Mouse (Mus musculus) CH12.LX (cell line): ENCODE measurements around the gene Rps3. TPM values are rescaled to one million over a fixed set of nuclear protein-coding genes. Genes with fewer than 3 reads are reported as not detected.

Source experiments
- DNase-seq: peaks from one replicate; pipeline ENCODE4 v3.0.0-alpha.2; 2013; ENCODE audit errors: extremely low read depth
- H3K27ac ChIP-seq: 2 replicates; pipeline ENCODE4 v1.5.1; 2012; ENCODE audit warnings: low read depth, mild to moderate bottlenecking, control low read depth, moderate library complexity; ENCODE audit not compliant: insufficient read depth
- H3K27me3 ChIP-seq: replicated peaks from 2 replicates; pipeline ENCODE3; 2012; ENCODE audit warnings: inconsistent platforms
- H3K36me3 ChIP-seq, 2 experiments: replicated peaks in 1 of 2; 2 replicates each; pipeline versions ENCODE3 to v1.6.1; 2012; ENCODE audit warnings: inconsistent platforms in 1 of 2, low read length in 1 of 2, mild to moderate bottlenecking in 1 of 2, mixed read lengths in 1 of 2, moderate library complexity in 1 of 2; ENCODE audit not compliant: control insufficient read depth in 1 of 2, insufficient read depth in 1 of 2
- H3K4me1 ChIP-seq, 2 experiments: 2 replicates each; pipeline ENCODE4 v1.6.1; 2012; ENCODE audit warnings: inconsistent platforms in 1 of 2, moderate library complexity in 1 of 2; ENCODE audit not compliant: insufficient read depth in 2 of 2, control insufficient read depth in 1 of 2
- H3K4me2 ChIP-seq: 2 replicates; pipeline ENCODE4 v1.6.1; 2012; ENCODE audit warnings: low read depth, mild to moderate bottlenecking, control low read depth; ENCODE audit not compliant: poor library complexity, insufficient read depth, severe bottlenecking
- H3K4me3 ChIP-seq, 3 experiments: fragments of 150-350 bp in 1 of 3; sonication (generic) in 1 of 3; replicated peaks in 1 of 3; 2 replicates each; pipeline versions ENCODE3 to v1.5.1; 2011 to 2012; ENCODE audit warnings: low read depth in 2 of 3, low read length in 2 of 3, mild to moderate bottlenecking in 2 of 3, moderate library complexity in 2 of 3, control low read depth in 1 of 3, improper control_type of control experiment in 1 of 3, inconsistent platforms in 1 of 3, mixed read lengths in 1 of 3; ENCODE audit not compliant: poor library complexity in 1 of 3
- H3K79me2 ChIP-seq: replicated peaks from 2 replicates; pipeline ENCODE4 v1.6.1; 2012; ENCODE audit warnings: mild to moderate bottlenecking, moderate library complexity; ENCODE audit not compliant: control insufficient read depth, poor library complexity, insufficient read depth, severe bottlenecking; ENCODE audit errors: extremely low read depth
- H3K9ac ChIP-seq: 2 replicates; pipeline ENCODE4 v1.6.1; 2012; ENCODE audit warnings: low read depth, mild to moderate bottlenecking, control low read depth, moderate library complexity; ENCODE audit not compliant: insufficient read depth
- H3K9me3 ChIP-seq: replicated peaks from 2 replicates; pipeline ENCODE3; 2012; ENCODE audit warnings: low read length, inconsistent platforms, mixed read lengths
- BHLHE40 ChIP-seq: IDR thresholded peaks from 2 replicates; pipeline ENCODE4 v1.6.1; 2011; ENCODE audit warnings: mild to moderate bottlenecking, low read depth, low read length, improper control_type of control experiment
- CHD1 ChIP-seq: IDR thresholded peaks from 2 replicates; pipeline ENCODE4 v1.6.1; 2012; ENCODE audit warnings: low read depth, low read length, improper control_type of control experiment, inconsistent platforms
- CTCF ChIP-seq, 2 experiments: IDR thresholded peaks in 1 of 2; conservative IDR thresholded peaks in 1 of 2; 2 replicates each; pipeline ENCODE4 v1.5.1; 2011 to 2012; ENCODE audit warnings: low read depth in 2 of 2, low read length in 2 of 2, improper control_type of control experiment in 1 of 2, inconsistent platforms in 1 of 2, mild to moderate bottlenecking in 1 of 2, moderate library complexity in 1 of 2
- E2F4 ChIP-seq: IDR thresholded peaks from 2 replicates; pipeline ENCODE4 v1.6.1; 2011; ENCODE audit warnings: low read depth, low read length, improper control_type of control experiment; ENCODE audit not compliant: insufficient replicate concordance
- ELF1 ChIP-seq: IDR thresholded peaks from 2 replicates; pipeline ENCODE4 v1.6.1; 2014; ENCODE audit warnings: low read depth, mild to moderate bottlenecking, inconsistent platforms, low read length, improper control_type of control experiment
- EP300 ChIP-seq: IDR thresholded peaks from 2 replicates; pipeline ENCODE4 v1.6.1; 2011; ENCODE audit warnings: low read length, improper control_type of control experiment
- ETS1 ChIP-seq: conservative IDR thresholded peaks from 2 replicates; pipeline ENCODE4 v1.6.1; 2012; ENCODE audit warnings: low read depth, mild to moderate bottlenecking, inconsistent platforms, low read length, improper control_type of control experiment, moderate library complexity
- JUND ChIP-seq: conservative IDR thresholded peaks from 2 replicates; pipeline ENCODE4 v1.6.1; 2011; ENCODE audit warnings: low read depth, low read length, improper control_type of control experiment
- KAT2A ChIP-seq: IDR thresholded peaks from 2 replicates; pipeline ENCODE4 v1.6.1; 2012; ENCODE audit warnings: low read length, improper control_type of control experiment, inconsistent platforms; ENCODE audit not compliant: insufficient replicate concordance
- MAX ChIP-seq: IDR thresholded peaks from 2 replicates; pipeline ENCODE4 v1.6.1; 2011; ENCODE audit warnings: low read length, improper control_type of control experiment
- MEF2A ChIP-seq: IDR thresholded peaks from 2 replicates; pipeline ENCODE4 v1.6.1; 2014; ENCODE audit warnings: low read depth, mild to moderate bottlenecking, inconsistent platforms, low read length, improper control_type of control experiment, borderline replicate concordance
- MXI1 ChIP-seq: IDR thresholded peaks from 2 replicates; pipeline ENCODE4 v1.6.1; 2011; ENCODE audit warnings: mild to moderate bottlenecking, low read depth, low read length, improper control_type of control experiment
- NELFE ChIP-seq: IDR thresholded peaks from 2 replicates; pipeline ENCODE4 v1.6.1; 2011; ENCODE audit warnings: low read depth, low read length, improper control_type of control experiment
- PAX5 ChIP-seq: IDR thresholded peaks from 2 replicates; pipeline ENCODE4 v1.6.1; 2012; ENCODE audit warnings: low read length, inconsistent platforms, mixed read lengths
- POLR2A ChIP-seq: IDR thresholded peaks from 2 replicates; pipeline ENCODE4 v1.6.1; 2011; ENCODE audit warnings: low read depth, mild to moderate bottlenecking, improper control_type of control experiment, low read length
- RCOR1 ChIP-seq: conservative IDR thresholded peaks from 2 replicates; pipeline ENCODE4 v1.6.1; 2012; ENCODE audit warnings: low read depth, mild to moderate bottlenecking, inconsistent platforms, low read length, improper control_type of control experiment
- SMC3 ChIP-seq: IDR thresholded peaks from 2 replicates; pipeline ENCODE4 v1.6.1; 2011; ENCODE audit warnings: low read depth, low read length, improper control_type of control experiment
- TBP ChIP-seq: conservative IDR thresholded peaks from 2 replicates; pipeline ENCODE4 v1.6.1; 2011; ENCODE audit warnings: low read depth, low read length, improper control_type of control experiment
- TCF12 ChIP-seq: IDR thresholded peaks from 2 replicates; pipeline ENCODE4 v1.6.1; 2014; ENCODE audit warnings: low read depth, mild to moderate bottlenecking, inconsistent platforms, low read length, improper control_type of control experiment
- UBTF ChIP-seq: IDR thresholded peaks from 2 replicates; pipeline ENCODE4 v1.6.1; 2012; ENCODE audit warnings: low read depth, mild to moderate bottlenecking, inconsistent platforms, low read length, improper control_type of control experiment, moderate library complexity
- USF1 ChIP-seq: IDR thresholded peaks from 2 replicates; pipeline ENCODE4 v1.6.1; 2014; ENCODE audit warnings: low read depth, mild to moderate bottlenecking, inconsistent platforms, low read length, improper control_type of control experiment
- USF2 ChIP-seq: conservative IDR thresholded peaks from 2 replicates; pipeline ENCODE4 v1.6.1; 2011; ENCODE audit warnings: low read depth, low read length, improper control_type of control experiment
- ZC3H11A ChIP-seq: IDR thresholded peaks from 2 replicates; pipeline ENCODE4 v1.6.1; 2012; ENCODE audit warnings: low read depth, mild to moderate bottlenecking, inconsistent platforms, low read length, improper control_type of control experiment
- ZKSCAN1 ChIP-seq: IDR thresholded peaks from 2 replicates; pipeline ENCODE4 v1.6.1; 2012; ENCODE audit warnings: low read depth, inconsistent platforms, low read length, improper control_type of control experiment, borderline replicate concordance
- ZMIZ1 ChIP-seq: IDR thresholded peaks from 2 replicates; pipeline ENCODE4 v1.6.1; 2012; ENCODE audit warnings: low read depth, mild to moderate bottlenecking, inconsistent platforms, low read length, improper control_type of control experiment
- dilution Hi-C: fragments of 300-500 bp; cut with MboI; formaldehyde crosslinking; loops from 2 replicates; pipeline ENCODE4 v1.14.3; 2020; ENCODE audit warnings: low sequenced_read_pairs; ENCODE audit not compliant: extremely low pct_unique_long_range_greater_than_20kb, extremely low pct_ligation_motif_present
- in situ Hi-C: fragments of 300-500 bp; cut with MboI; formaldehyde crosslinking; loops from 3 replicates; pipeline ENCODE4 v1.14.3; 2019; ENCODE audit warnings: low sequenced_read_pairs, low pct_ligation_motif_present, low pct_unique_long_range_greater_than_20kb, mixed read lengths
- polyA plus RNA-seq: library from polyadenylated mRNA; unstranded; fragments of >175 nt; gene quantifications from 2 replicates; pipeline ENCODE4 v1.2.1, GENCODE M21; 2012; ENCODE audit warnings: low read depth; ENCODE audit not compliant: insufficient read length
- total RNA-seq, 2 experiments: library from RNA; depleted of rRNA; stranded (reverse); fragments of 300-350 nt in 1 of 2; fragments of >200 nt in 1 of 2; gene quantifications; 2 replicates each; pipeline ENCODE4 v1.2.3; 2012 to 2014

The Rps3 gene
- total and polyA plus RNA-seq, 3 experiments, result 1,738 to 3,699 (median 2,320) TPM

DNA sequence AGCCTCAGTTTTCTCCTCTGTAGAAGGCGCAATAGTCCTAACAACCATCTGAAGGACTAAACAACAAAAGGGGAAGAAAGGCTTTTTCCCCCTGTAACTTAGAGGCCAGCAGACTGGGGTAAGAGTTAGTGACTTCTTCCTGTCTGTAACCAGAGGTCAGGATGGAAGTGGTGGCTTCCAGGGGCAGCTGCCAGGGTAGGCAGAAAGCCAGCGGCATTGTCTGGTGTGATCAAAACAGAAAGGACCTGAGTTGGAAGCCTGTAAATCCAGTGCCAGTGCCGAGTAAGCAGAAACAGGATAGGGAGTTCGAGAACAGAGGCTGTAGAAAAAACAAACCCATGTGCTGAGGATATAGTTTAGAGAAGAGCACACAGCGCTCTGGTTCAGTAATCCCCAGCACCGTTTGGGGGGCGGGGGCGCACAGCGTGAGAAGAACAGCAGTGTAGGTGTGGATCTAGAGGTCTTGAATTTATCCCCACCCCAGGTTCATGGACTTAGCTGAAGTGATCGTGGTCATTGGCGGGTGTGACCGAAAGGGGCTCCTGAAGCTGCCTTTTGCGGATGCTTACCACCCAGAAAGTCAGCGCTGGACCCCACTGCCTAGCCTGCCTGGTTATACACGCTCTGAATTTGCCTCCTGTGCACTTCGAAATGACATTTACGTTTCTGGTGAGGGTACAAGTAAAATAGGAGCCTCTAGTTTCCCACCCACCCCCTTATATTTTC, 13.7 kb downstream of the Rps3 start:
- no peak overlapping the region for H3K27ac ChIP-seq
- H3K4me2 ChIP-seq, result no peak overlapping the region
- H3K36me3 ChIP-seq, result peaks cover 36 to 81% of the 10 kb centered on the region in 2 experiments
- H3K4me1 ChIP-seq, result peaks cover 9 to 12% of the 10 kb centered on the region in 2 experiments; a peak in 3 of 4 replicates
- DNase-seq, result no peak
- peaks cover 11% of the 10 kb centered on the region for H3K9me3 ChIP-seq
- TF ChIP-seq ZKSCAN1, result no peak
- TF ChIP-seq MAX, result no peak
- no peak for TF ChIP-seq UBTF
- no peak for TF ChIP-seq CTCF (conservative IDR thresholded peaks at IDR 0.05 in 1 of 2, IDR thresholded peaks at IDR 0.05 in 1 of 2; ENCODE audit: low read depth in 2 of 2, low read length in 2 of 2)
- no peak for TF ChIP-seq PAX5
- no peak for TF ChIP-seq ZMIZ1
- TF ChIP-seq EP300, result no peak
- no peak for TF ChIP-seq TCF12
- no peak for TF ChIP-seq MXI1
- no peak for TF ChIP-seq TBP
- no peak for TF ChIP-seq ZC3H11A
- no peak for TF ChIP-seq KAT2A
- TF ChIP-seq E2F4, result no peak
- TF ChIP-seq POLR2A, result no peak
- TF ChIP-seq NELFE, result no peak
- no peak for TF ChIP-seq USF1
- no peak for TF ChIP-seq JUND
- TF ChIP-seq ETS1, result no peak
- no peak for TF ChIP-seq RCOR1
- TF ChIP-seq CHD1, result no peak
- in situ Hi-C loops (no loop called here), dilution Hi-C loops (no loop called here)
- H3K9ac ChIP-seq, result no peak overlapping the region
- no peaks in the 10 kb centered on the region for H3K79me2 ChIP-seq
- no peaks in the 10 kb centered on the region for H3K27me3 ChIP-seq
- no peak overlapping the region for H3K4me3 ChIP-seq

DNA sequence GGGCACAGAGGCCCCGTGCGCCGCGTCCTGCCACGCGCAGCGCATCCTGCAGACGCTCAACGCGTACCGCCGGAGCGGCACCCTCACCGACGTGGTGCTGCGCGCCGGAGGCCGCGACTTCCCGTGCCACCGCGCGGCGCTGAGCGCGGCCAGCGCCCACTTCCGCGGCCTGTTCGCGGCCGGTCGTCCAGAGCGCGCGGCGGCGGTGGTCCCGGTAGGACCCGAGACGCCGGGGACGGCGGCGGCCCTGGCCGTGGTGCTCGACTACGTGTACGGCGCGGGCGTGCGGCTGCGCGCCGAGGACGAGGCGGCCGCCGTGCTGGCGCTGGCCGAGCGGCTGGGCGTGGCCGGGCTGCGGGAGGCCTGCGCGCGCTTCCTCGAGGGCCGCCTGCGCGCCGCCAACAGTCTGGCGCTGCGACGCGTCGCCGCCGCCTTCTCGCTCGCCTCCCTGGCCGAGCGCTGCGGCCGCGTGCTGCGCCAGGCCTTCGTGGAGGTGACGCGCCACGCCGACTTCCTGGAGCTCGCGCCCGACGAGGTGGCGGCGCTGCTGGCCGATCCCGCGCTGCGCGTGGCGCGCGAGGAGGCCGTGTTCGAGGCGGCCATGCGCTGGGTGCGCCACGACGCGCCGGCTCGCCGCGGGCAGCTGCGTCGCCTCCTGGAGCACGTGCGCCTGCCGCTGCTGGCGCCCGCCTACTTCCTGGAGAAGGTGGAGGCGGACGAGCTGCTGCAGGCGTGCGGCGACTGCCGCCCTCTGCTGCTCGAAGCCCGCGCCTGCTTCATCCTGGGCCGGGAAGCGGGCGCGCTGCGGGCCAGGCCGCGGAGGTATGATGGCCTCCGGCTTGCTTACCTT, 15.0 kb downstream of the Rps3 start:
- dilution Hi-C loops, result no loop called here
- no peak for DNase-seq

More for the DNA sequence above, 15.0 kb downstream of the Rps3 start:
- Histone ChIP-seq H3K4me1 (peaks cover 9 to 12% of the 10 kb centered on the region in 2 experiments; a peak in 3 of 4 replicates), H3K4me2 (no peak overlapping the region), H3K9ac (no peak overlapping the region), H3K27me3 (no peaks in the 10 kb centered on the region), H3K27ac (no peak overlapping the region), H3K36me3 (peaks cover 23 to 70% of the 10 kb centered on the region in 2 experiments), H3K79me2 (no peaks in the 10 kb centered on the region; the same call in 1 of the 2 replicates), H3K9me3 (peaks cover 13% of the 10 kb centered on the region), H3K4me3 (no peak overlapping the region)
- no peak for TF ChIP-seq UBTF
- TF ChIP-seq MEF2A, result no peak
- TF ChIP-seq BHLHE40, result no peak
- TF ChIP-seq TBP, result no peak
- TF ChIP-seq SMC3, result no peak
- TF ChIP-seq ELF1, result no peak
- no peak for TF ChIP-seq USF2
- no peak for TF ChIP-seq RCOR1
- in situ Hi-C loops, result no loop called here
